Mouse (Mus musculus) mouse trophoblast stem cell (cell line): Measurements from ENCODE around the gene C1qa.

Experiments used
- in situ Hi-C, 2 experiments: fragments of 300-500 bp; cut with MseI, MboI; formaldehyde crosslinking; loops; 2 replicates in 1 of 2; 3 replicates in 1 of 2; pipeline ENCODE4 v1.15.1; 2025

C1qa gene

GRCm38 (mm10) chr4:136904767-136905539, 6.3 kb upstream of the C1qa start:
- in situ Hi-C loops: no loop called here

- in situ Hi-C loops: no loop called here
Observed at GRCm38 (mm10) chr4:136899154-136899553, 551 bp upstream of the C1qa start.

GRCm38 (mm10) chr4:136898084-136898598, 462 bp downstream of the C1qa start:
- in situ Hi-C loops: no loop called here

GRCm38 (mm10) chr4:136896461-136896860, 2.1 kb downstream of the C1qa start:
- in situ Hi-C loops: no loop called here

- in situ Hi-C loops: no loop called here
Observed at GRCm38 (mm10) chr4:136895861-136896260, 2.7 kb downstream of the C1qa start.

GRCm38 (mm10) chr4:136894821-136895220, 3.8 kb downstream of the C1qa start:
- in situ Hi-C loops: no loop called here

GRCm38 (mm10) chr4:136893691-136894543, 4.7 kb downstream of the C1qa start:
- in situ Hi-C loops: no loop called here

- in situ Hi-C loops: no loop called here
Observed at GRCm38 (mm10) chr4:136892811-136893210, 5.8 kb downstream of the C1qa start, which contains the start of gene C1qc. Gene C1qc, minus strand, starts transcription at chr4:136893065.

- in situ Hi-C loops: no loop called here
Observed at GRCm38 (mm10) chr4:136892371-136892770, 6.2 kb downstream of the C1qa start.

- in situ Hi-C loops: no loop called here
Observed at GRCm38 (mm10) chr4:136891115-136891514, 7.5 kb downstream of the C1qa start.

GRCm38 (mm10) chr4:136889981-136890380, 8.6 kb downstream of the C1qa start:
- in situ Hi-C loops: no loop called here

- in situ Hi-C loops: no loop called here
Observed at GRCm38 (mm10) chr4:136887714-136888113, 10.9 kb downstream of the C1qa start.

- in situ Hi-C loops: no loop called here
Observed at GRCm38 (mm10) chr4:136886101-136886500, 12.5 kb downstream of the C1qa start, which contains the start of gene C1qb. Gene C1qb, minus strand, starts transcription at chr4:136886187.

GRCm38 (mm10) chr4:136878601-136879000, 20.0 kb downstream of the C1qa start:
- in situ Hi-C loops: no loop called here

- in situ Hi-C loops: no loop called here
Observed at GRCm38 (mm10) chr4:136878171-136878570, 20.4 kb downstream of the C1qa start.

GRCm38 (mm10) chr4:136876971-136877370, 21.6 kb downstream of the C1qa start:
- in situ Hi-C loops: no loop called here

- in situ Hi-C loops: no loop called here
Observed at GRCm38 (mm10) chr4:136875012-136875411, 23.6 kb downstream of the C1qa start.

GRCm38 (mm10) chr4:136868371-136868770, 30.2 kb downstream of the C1qa start:
- in situ Hi-C loops: no loop called here

GRCm38 (mm10) chr4:136867690-136868345, 30.8 kb downstream of the C1qa start:
- in situ Hi-C loops: no loop called here

GRCm38 (mm10) chr4:136865531-136865930, 33.1 kb downstream of the C1qa start:
- in situ Hi-C loops: no loop called here

- in situ Hi-C loops: no loop called here
Observed at GRCm38 (mm10) chr4:136864751-136865470, 33.7 kb downstream of the C1qa start.
